Mouse (Mus musculus) intestine, embryonic 14.5 days (tissue): ENCODE measurements around the gene Bean1. TPM values are rescaled to one million over a fixed set of nuclear protein-coding genes. Genes with fewer than 3 reads are reported as not detected.

ENCODE experiments used
- ATAC-seq: fragments of 200-750 bp; cut with Nextera tagmentation; replicated peaks from 2 replicates; pipeline ENCODE4 v1.8.0; 2017; ENCODE audit warnings: low read depth, moderate number of reproducible peaks, moderate TSS enrichment, moderate library complexity; ENCODE audit not compliant: low FRiP score, low TSS enrichment
- DNase-seq: peaks from one replicate; pipeline ENCODE4 v3.0.0-alpha.2; 2018; ENCODE audit warnings: low spot score
- H3K27ac ChIP-seq: fragments of 300-500 bp; sonication (generic); 2 replicates; pipeline ENCODE4 v1.5.1; 2014; ENCODE audit warnings: low read depth, mild to moderate bottlenecking, control low read depth
- H3K27me3 ChIP-seq: fragments of 300-500 bp; sonication (generic); replicated peaks from 2 replicates; pipeline ENCODE4 v1.6.1; 2014; ENCODE audit warnings: low read length, control low read depth; ENCODE audit not compliant: control insufficient read depth, insufficient read depth
- H3K36me3 ChIP-seq: fragments of 300-500 bp; sonication (generic); 2 replicates; pipeline ENCODE4 v1.6.1; 2014; ENCODE audit warnings: low read length, control low read depth; ENCODE audit not compliant: control insufficient read depth, insufficient read depth
- H3K4me1 ChIP-seq: fragments of 300-500 bp; sonication (generic); replicated peaks from 2 replicates; pipeline ENCODE4 v1.6.1; 2014; ENCODE audit warnings: low read length, control low read depth, mixed read lengths; ENCODE audit not compliant: control insufficient read depth, insufficient read depth
- H3K4me2 ChIP-seq: fragments of 300-500 bp; sonication (generic); 2 replicates; pipeline ENCODE4 v1.6.1; 2014; ENCODE audit warnings: low read length
- H3K4me3 ChIP-seq: fragments of 300-500 bp; sonication (generic); 2 replicates; pipeline ENCODE4 v1.5.1; 2014; ENCODE audit warnings: low read depth, low read length, control low read depth, mixed read lengths
- H3K9ac ChIP-seq: fragments of 300-500 bp; sonication (generic); 2 replicates; pipeline ENCODE4 v1.6.1; 2014; ENCODE audit warnings: mild to moderate bottlenecking, low read length
- H3K9me3 ChIP-seq: fragments of 300-500 bp; sonication (generic); 2 replicates; pipeline ENCODE4 v1.6.1; 2016; ENCODE audit warnings: low read length, control low read depth; ENCODE audit not compliant: control insufficient read depth
- WGBS: fragments of 180-500 bp; shearing (Covaris S2); extraction: QIAGEN DNeasy Blood & Tissue Kit; methylation state at CpG from one replicate; pipeline ENCODE4 v1.1.7; 2014; 5-methylcytosine and 5-hydroxymethylcytosine counted together
- polyA plus RNA-seq: library from polyadenylated mRNA; unstranded; fragments of >200 nt; fragmentation: Nextera tagmentation; extraction: Ambion mirVana; gene quantifications from 2 replicates; pipeline ENCODE4 v1.2.1, GENCODE M21; 2014

Gene Bean1
- polyA plus RNA-seq, 1 experiment from 2014 or later: 2.3 TPM

GRCm38 (mm10) chr8:104246621-104247020 lies 76.4 kb downstream of the Bean1 start:
- Histone ChIP-seq H3K4me2 (no peak overlapping the region), H3K9ac (no peak overlapping the region), H3K4me3 (no peak overlapping the region), H3K36me3 (peaks cover 25% of the 10 kb centered on the region; the same call in 1 of the 2 replicates), H3K9me3 (no peaks in the 10 kb centered on the region), H3K4me1 (peaks cover 14% of the 10 kb centered on the region), H3K27me3 (no peaks in the 10 kb centered on the region), H3K27ac (no peak overlapping the region)
- 88% methylated on average over 4 of the region's 4 CpGs for WGBS
- ATAC-seq (no peak), DNase-seq (no peak)

- DNase-seq (no peak), ATAC-seq (no peak)
- no peak overlapping the region for H3K27ac ChIP-seq
- peaks cover 21% of the 10 kb centered on the region for H3K4me1 ChIP-seq
- peak overlapping the region; percentile 82 for H3K4me2 ChIP-seq
- no peaks in the 10 kb centered on the region for H3K27me3 ChIP-seq
- peak overlapping the region; percentile 85 for H3K4me3 ChIP-seq
- peak overlapping the region; percentile 73; the same call in 1 of the 2 replicates for H3K9ac ChIP-seq
- peaks cover 18% of the 10 kb centered on the region; the same call in 1 of the 2 replicates for H3K36me3 ChIP-seq
- H3K9me3 ChIP-seq: no peaks in the 10 kb centered on the region
- WGBS: 67% methylated on average over 22 of the region's 22 CpGs
Observed at GRCm38 (mm10) chr8:104247054-104247907, 77.0 kb downstream of the Bean1 start.

- peak overlapping the region; percentile 82 for H3K4me2 ChIP-seq
- H3K36me3 ChIP-seq: peaks cover 14% of the 10 kb centered on the region; the same call in 1 of the 2 replicates
- DNase-seq: no peak
- peak overlapping the region; percentile 85 for H3K4me3 ChIP-seq
- H3K4me1 ChIP-seq: peaks cover 21% of the 10 kb centered on the region
- no peaks in the 10 kb centered on the region for H3K27me3 ChIP-seq
- H3K27ac ChIP-seq: no peak overlapping the region
- 4% methylated on average over 11 of the region's 11 CpGs for WGBS
- H3K9me3 ChIP-seq: no peaks in the 10 kb centered on the region
- no peak for ATAC-seq
- peak overlapping the region; percentile 73 for H3K9ac ChIP-seq
Observed at GRCm38 (mm10) chr8:104247908-104248275, 77.7 kb downstream of the Bean1 start.

GRCm38 (mm10) chr8:104248276-104248675 lies 78.0 kb downstream of the Bean1 start, which contains the start of gene Tk2:
Tk2 (minus strand) TSS chr8:104248558.
- Histone ChIP-seq H3K4me1 (peaks cover 21% of the 10 kb centered on the region), H3K4me3 (peak within 1 kb of the TSS; percentile 85), H3K4me2 (peak within 1 kb of the TSS; percentile 82), H3K27ac (no peak within 1 kb of the TSS), H3K36me3 (peaks cover 11% of the 10 kb centered on the region; the same call in 1 of the 2 replicates), H3K9ac (peak within 1 kb of the TSS; percentile 73), H3K27me3 (no peaks in the 10 kb centered on the region), H3K9me3 (no peaks in the 10 kb centered on the region)
- under 1% methylated on average over 23 of the region's 28 CpGs for WGBS
- peak; percentile 85 for DNase-seq
- ATAC-seq: peak; percentile 80

GRCm38 (mm10) chr8:104249442-104249996 lies 79.3 kb downstream of the Bean1 start:
- Histone ChIP-seq H3K9ac (no peak overlapping the region), H3K27me3 (no peaks in the 10 kb centered on the region), H3K4me3 (no peak overlapping the region), H3K36me3 (peaks cover 9% of the 10 kb centered on the region; the same call in 1 of the 2 replicates), H3K9me3 (no peaks in the 10 kb centered on the region), H3K4me2 (no peak overlapping the region), H3K27ac (no peak overlapping the region), H3K4me1 (peaks cover 21% of the 10 kb centered on the region)
- DNase-seq (no peak), ATAC-seq (no peak)
- 83% methylated on average over 7 of the region's 7 CpGs for WGBS

- Histone ChIP-seq H3K9me3 (no peaks in the 10 kb centered on the region), H3K27ac (peak within 1 kb of the TSS; percentile 87), H3K4me1 (peaks cover 21% of the 10 kb centered on the region), H3K36me3 (no peaks in the 10 kb centered on the region), H3K4me2 (peak within 1 kb of the TSS; percentile 66), H3K4me3 (peak within 1 kb of the TSS; percentile 75), H3K9ac (peak within 1 kb of the TSS; percentile 75), H3K27me3 (no peaks in the 10 kb centered on the region)
- ATAC-seq (peak; percentile 83), DNase-seq (peak; percentile 93)
- WGBS: 4% methylated on average over 41 of the region's 41 CpGs
Observed at GRCm38 (mm10) chr8:104250439-104251367, 80.5 kb downstream of the Bean1 start, which contains the start of gene Cklf. Cklf (plus strand) TSS chr8:104250861.

- Histone ChIP-seq H3K4me1 (peaks cover 21% of the 10 kb centered on the region), H3K27me3 (no peaks in the 10 kb centered on the region), H3K4me3 (peak overlapping the region; percentile 75), H3K27ac (peak overlapping the region; percentile 87; the same call in 1 of the 2 replicates), H3K4me2 (peak overlapping the region; percentile 66), H3K9me3 (no peaks in the 10 kb centered on the region), H3K36me3 (no peaks in the 10 kb centered on the region), H3K9ac (peak overlapping the region; percentile 75)
- DNase-seq: peak; percentile 70
- ATAC-seq: peak; percentile 41; the same call in 1 of the 2 replicates
- under 1% methylated on average over 7 of the region's 7 CpGs for WGBS
Observed at GRCm38 (mm10) chr8:104251461-104251860, 81.2 kb downstream of the Bean1 start.

- H3K27ac ChIP-seq: no peak overlapping the region
- no peak overlapping the region for H3K9ac ChIP-seq
- H3K4me2 ChIP-seq: no peak overlapping the region
- peaks cover 11% of the 10 kb centered on the region; the same call in 1 of the 2 replicates for H3K4me1 ChIP-seq
- peaks cover 8% of the 10 kb centered on the region for H3K36me3 ChIP-seq
- ATAC-seq: no peak
- H3K9me3 ChIP-seq: 0 out of 2 replicates have a peak, but pooled peaks cover under 1% of the 10 kb centered on the region
- DNase-seq: no peak
- WGBS: 91% methylated on average over 3 of the region's 3 CpGs
- H3K27me3 ChIP-seq: no peaks in the 10 kb centered on the region
- H3K4me3 ChIP-seq: no peak overlapping the region
Observed at GRCm38 (mm10) chr8:104253016-104253415, 82.8 kb downstream of the Bean1 start.
